Mouse (Mus musculus): ENCODE measurements around the gene Olfr345. TPM values are rescaled to one million over a fixed set of nuclear protein-coding genes. Genes with fewer than 3 reads are reported as not detected.

Olfr345 gene
- not detected in 2 replicates for polyA plus RNA-seq (2012; rRNA removed)

DNA sequence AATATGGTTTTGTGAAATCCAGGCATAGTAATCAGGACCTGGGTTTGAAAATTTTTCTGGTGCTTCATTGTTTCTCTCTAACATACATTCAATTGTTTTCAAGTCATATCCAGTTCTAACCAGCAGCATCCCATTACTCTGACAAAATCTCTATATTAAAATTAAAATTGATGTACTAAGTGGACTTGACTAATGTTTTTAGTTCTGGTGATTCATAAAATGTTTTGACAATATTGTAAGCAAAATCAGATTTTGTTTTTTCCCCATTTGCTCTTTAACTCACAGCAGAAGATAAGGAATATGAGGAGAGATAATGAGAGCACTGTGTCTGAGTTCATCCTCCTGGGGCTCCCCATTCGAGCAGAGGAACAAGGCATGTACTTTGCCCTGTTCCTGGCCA is at the start of gene Olfr345:
Gene Olfr345, plus strand, starts transcription at position 301 of the 400 bp plus-strand sequence.
- DNase-seq (ENCODE audit: low read depth) = no peak

- DNase-seq (ENCODE audit: low read depth) = no peak
Measured at GRCm38 (mm10) chr2:36685488-36685887, 45.6 kb downstream of the Olfr345 start, which contains the start of gene Olfr346. Gene Olfr346 (plus strand): TSS chr2:36685788.

Other genes starting within 250 kb of the Olfr345 start
- not detected in 2 replicates for gene Olfr339, start 221.1 kb upstream of the Olfr345 start, polyA plus RNA-seq (2012; rRNA removed)
- not detected in 2 replicates for gene Olfr340, start 187.5 kb upstream of the Olfr345 start, polyA plus RNA-seq (2012; rRNA removed)
- gene Olfr341, start 157.6 kb upstream of the Olfr345 start, polyA plus RNA-seq (2012; rRNA removed) = not detected in 2 replicates
- not detected in 2 replicates for gene Olfr342, start 115.0 kb upstream of the Olfr345 start, polyA plus RNA-seq (2012; rRNA removed)
- not detected in 2 replicates for gene Olfr344, start 73.4 kb upstream of the Olfr345 start, polyA plus RNA-seq (2012; rRNA removed)
- not detected in 2 replicates for gene Olfr346, start 45.7 kb downstream of the Olfr345 start, polyA plus RNA-seq (2012; rRNA removed)
- gene Olfr347, start 91.9 kb downstream of the Olfr345 start, polyA plus RNA-seq (2012; rRNA removed) = not detected in 2 replicates
- not detected in 2 replicates for gene Olfr348, start 144.2 kb downstream of the Olfr345 start, polyA plus RNA-seq (2012; rRNA removed)
- gene Olfr50, start 150.5 kb downstream of the Olfr345 start, polyA plus RNA-seq (2012; rRNA removed) = not detected in 2 replicates
- gene Olfr3, start 177.0 kb downstream of the Olfr345 start, polyA plus RNA-seq (2012; rRNA removed) = not detected in 2 replicates
- gene Olfr350, start 206.3 kb downstream of the Olfr345 start, polyA plus RNA-seq (2012; rRNA removed) = not detected in 2 replicates
- not detected in 2 replicates for gene Olfr351, start 222.6 kb downstream of the Olfr345 start, polyA plus RNA-seq (2012; rRNA removed)
- not detected in 2 replicates for gene Olfr352, start 228.4 kb downstream of the Olfr345 start, polyA plus RNA-seq (2012; rRNA removed)

Data from gonadal fat pad, adult 2 months (tissue).